Mouse (Mus musculus): ENCODE measurements around the gene Gm20605. TPM values are rescaled to one million over a fixed set of nuclear protein-coding genes. Genes with fewer than 3 reads are reported as not detected.

The Gm20605 gene
- 43.6 and 44.0 TPM in 2 replicates for polyA plus RNA-seq (2012; rRNA removed)

DNA sequence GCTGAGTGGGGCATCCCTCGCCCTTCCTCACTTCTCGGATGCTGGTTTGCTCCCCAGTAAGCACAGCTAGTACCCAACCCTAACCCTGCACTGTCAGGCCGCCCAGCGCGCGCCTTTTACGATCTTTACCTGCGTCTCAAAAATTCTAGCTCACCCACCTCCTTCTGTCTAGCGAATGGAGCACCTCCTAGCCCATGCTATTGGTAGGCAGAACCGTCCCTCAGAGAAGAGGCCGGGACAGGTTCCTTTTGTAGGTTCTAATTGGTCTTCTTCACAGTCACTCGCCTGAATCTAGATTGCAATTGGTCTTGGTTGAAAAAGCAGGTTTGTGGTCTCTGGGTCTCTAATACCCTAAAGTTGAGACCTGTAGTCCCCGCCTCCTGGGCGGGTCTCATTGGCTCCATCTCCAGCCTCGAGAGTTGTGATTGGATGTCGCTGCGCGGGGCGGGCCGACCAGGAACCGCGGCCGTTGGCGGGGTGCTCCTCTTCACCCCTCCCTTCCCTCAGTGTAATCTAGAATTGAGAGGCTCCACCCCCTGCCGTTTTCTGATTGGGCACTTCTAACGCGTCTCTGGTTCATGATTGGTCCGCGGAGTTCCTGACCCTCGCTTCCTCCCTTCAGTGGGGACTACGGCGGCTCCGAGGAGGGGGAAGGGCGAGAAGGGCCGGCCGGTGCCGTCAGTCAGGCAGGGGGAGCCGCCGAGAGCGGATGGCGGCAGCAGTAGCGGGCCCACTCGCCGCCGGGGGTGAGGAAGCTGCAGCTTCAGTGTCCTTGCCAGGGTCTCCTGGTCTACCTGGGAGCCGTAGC lies at the start of gene Gm20605, which contains the start of the genes Fbxo24 and Lrch4:
Gene Gm20605 (plus strand): TSS at position 678 of the 808 bp plus-strand sequence.
Gene Fbxo24 (minus strand): TSS at position 505 of the 808 bp plus-strand sequence.
Gene Lrch4 (plus strand): TSS at position 624 of the 808 bp plus-strand sequence.

DNA sequence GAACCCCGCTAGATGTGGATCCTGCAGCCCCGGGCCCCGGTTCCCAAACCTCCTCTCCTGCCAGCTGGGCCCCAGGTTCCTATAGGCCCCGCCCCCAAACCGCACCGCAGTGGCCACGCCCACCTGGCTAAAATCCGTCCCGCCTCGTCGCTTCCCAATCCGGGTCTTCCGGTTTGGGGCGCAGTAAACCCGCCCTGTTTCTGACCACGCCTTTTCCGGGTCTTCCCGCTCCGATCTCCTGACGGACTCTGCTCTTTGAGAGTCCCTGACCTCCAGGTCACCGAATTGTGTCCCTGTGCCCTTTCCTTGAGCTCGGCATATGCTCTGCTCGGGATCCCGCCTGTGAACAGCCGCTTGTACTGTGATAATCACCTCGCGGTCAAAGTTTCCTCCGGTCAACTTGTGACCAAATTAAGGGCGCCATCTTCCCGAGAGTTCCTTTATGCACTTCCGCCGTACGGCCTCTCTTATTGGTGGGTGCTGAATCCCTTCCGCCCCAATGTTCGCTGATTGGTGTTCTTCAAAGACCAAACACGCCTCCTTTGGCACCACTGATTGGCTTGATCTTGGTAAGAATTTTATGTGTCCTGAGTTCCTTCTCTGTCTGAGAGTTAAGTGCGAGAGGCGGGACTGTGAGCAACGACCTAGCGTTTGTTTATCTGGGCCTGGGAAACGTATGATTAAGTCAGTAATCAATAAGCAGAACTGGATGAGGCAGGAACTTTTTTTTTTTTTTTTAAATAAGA lies 28.2 kb upstream of the Gm20605 start, which contains the start of gene Mospd3:
Gene Mospd3 (minus strand): TSS at position 440 of the 746 bp plus-strand sequence.

DNA sequence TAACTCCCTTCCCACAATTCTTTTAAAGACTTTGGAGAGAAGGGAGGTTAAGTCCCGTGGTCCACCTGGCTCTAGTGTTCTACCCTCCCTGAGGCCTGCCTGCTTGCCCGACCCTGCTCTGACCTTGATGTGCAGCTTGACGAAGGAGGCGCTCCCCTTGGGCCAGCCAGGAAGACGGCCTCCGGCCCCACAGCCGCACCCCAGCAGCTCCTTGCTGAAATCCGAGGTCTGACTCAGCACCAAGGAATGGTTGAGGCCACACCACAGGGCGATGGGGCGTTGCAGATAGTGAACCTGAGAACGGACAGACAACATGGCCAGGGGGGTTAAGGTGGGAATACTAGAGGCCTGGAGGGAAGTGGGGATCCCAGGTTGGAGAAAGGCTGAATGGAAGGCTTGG lies 15.4 kb upstream of the Gm20605 start, which contains the start of gene Pcolce:
Gene Pcolce (minus strand): TSS at position 235 of the 400 bp plus-strand sequence.

DNA sequence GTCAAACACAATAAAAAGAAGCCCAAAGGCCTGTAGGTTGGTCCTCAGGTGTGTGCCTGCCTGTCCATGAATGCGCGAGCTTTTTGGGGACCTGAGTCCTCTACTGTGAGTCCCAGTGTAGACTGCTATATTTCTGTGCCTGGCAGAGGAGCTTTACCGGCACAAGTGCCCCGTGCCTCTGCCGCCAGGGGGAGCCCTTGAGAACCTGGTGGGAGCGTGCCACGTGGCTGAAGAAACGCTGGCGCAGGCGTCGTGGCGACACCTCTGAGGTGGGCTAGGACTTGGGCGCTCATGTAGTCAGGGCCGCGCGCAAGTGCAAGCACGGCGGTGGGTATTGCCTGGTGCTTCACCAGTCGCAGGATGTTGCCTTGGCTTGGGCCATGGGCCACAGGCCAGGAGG lies 12.1 kb downstream of the Gm20605 start, which contains the start of gene Sap25:
Gene Sap25 (plus strand): TSS at position 281 of the 400 bp plus-strand sequence.

DNA sequence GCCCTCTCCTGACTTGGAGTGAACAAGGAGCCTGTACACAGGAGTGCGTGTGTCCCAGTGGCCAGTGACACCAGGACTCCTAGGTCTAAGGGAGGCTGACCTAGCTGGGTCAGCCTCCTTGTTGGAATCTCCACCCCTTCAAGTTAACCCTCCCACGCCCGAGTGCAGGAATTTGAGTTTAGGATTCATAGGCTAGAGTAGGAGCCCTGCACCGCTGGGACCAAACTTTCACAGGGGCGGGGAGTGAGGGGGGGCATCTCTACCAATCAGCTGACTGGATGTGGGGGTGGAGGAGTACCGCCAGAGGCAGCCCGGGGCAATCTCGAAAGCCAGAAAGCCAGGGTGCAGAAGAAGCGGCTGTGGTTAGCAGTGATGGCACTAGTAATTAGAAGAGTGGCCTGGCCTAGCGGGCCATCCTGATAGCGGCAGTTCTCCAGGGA lies 16.7 kb downstream of the Gm20605 start, which contains the start of gene Irs3:
Gene Irs3 (minus strand): TSS at position 63 of the 440 bp plus-strand sequence.

DNA sequence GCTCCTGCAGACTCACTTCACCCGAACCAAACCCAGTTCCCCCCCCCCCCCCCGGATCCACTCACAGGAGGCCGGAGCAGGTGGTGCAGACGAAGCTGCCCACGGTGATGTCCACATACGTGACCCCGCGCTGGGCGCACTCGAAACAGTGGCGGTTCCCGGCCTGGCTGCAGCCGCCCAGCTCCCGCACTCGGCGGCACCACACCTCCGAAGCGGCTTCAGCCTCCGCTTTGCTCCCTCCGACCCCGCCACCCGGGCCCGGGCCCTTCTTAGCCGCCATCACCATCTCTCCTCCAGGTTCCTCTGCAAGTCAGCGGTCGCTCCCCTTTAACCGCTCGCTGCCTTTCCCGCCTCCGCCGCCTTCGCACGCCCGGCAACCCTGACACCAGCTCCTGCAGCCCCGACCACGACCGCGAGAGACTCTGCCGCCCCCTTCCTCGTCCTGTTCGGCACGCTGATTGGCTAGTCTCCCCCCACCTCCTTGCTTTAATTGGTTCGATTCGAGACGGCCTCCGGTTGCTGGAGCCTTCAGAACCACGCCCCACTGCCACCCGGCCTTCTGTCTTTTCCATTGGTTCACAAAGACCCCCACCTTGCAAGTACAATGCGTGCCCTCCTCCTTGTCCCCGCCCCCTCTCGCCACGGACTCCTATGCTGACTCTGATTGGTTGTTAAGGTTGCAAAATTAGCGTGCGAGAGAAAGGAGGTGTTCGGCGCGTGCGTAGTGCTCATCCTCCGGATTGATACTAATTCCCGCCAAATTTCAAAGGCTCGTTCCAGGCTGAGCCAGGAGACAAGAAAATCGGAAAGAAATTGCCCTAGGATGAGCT lies 55.5 kb downstream of the Gm20605 start, which contains the start of gene Agfg2:
Gene Agfg2 (minus strand): TSS at position 433 of the 830 bp plus-strand sequence.

Other genes with a start within 250 kb of the Gm20605 start
- gene Zan, start 152.1 kb upstream of the Gm20605 start, polyA plus RNA-seq (2012; rRNA removed), result 22.4 and 26.3 TPM in 2 replicates
- gene Pop7, start 126.7 kb upstream of the Gm20605 start, polyA plus RNA-seq (2012; rRNA removed), result 40.2 and 51.9 TPM in 2 replicates
- 27.8 and 28.4 TPM in 2 replicates for gene Gigyf1, start 110.6 kb upstream of the Gm20605 start, polyA plus RNA-seq (2012; rRNA removed)
- not detected in 2 replicates for gene Epo, start 95.9 kb upstream of the Gm20605 start, polyA plus RNA-seq (2012; rRNA removed)
- gene Gnb2, start 95.7 kb upstream of the Gm20605 start, polyA plus RNA-seq (2012; rRNA removed), result 1,263 and 1,764 TPM in 2 replicates
- gene Actl6b, start 75.7 kb upstream of the Gm20605 start, polyA plus RNA-seq (2012; rRNA removed), result 1.6 and 2.3 TPM in 2 replicates
- 0.35 and 0.53 TPM in 2 replicates for gene Tfr2, start 59.3 kb upstream of the Gm20605 start, polyA plus RNA-seq (2012; rRNA removed)
- 108 and 115 TPM in 2 replicates for gene Mospd3, start 28.1 kb upstream of the Gm20605 start, polyA plus RNA-seq (2012; rRNA removed)
- gene Pcolce, start 15.4 kb upstream of the Gm20605 start, polyA plus RNA-seq (2012; rRNA removed), result 102 and 105 TPM in 2 replicates
- gene Fbxo24, start 173 bp upstream of the Gm20605 start, polyA plus RNA-seq (2012; rRNA removed), result 0.76 and 0.82 TPM in 2 replicates
- gene Lrch4, start 54 bp upstream of the Gm20605 start, polyA plus RNA-seq (2012; rRNA removed), result 72.8 and 76.5 TPM in 2 replicates
- 130 and 133 TPM in 2 replicates for gene Sap25, start 12.2 kb downstream of the Gm20605 start, polyA plus RNA-seq (2012; rRNA removed)
- 0.99 and 1.6 TPM in 2 replicates for gene Irs3, start 16.5 kb downstream of the Gm20605 start, polyA plus RNA-seq (2012; rRNA removed)
- 30.9 and 51.1 TPM in 2 replicates for gene Agfg2, start 55.6 kb downstream of the Gm20605 start, polyA plus RNA-seq (2012; rRNA removed)
- gene Nyap1, start 112.4 kb downstream of the Gm20605 start, polyA plus RNA-seq (2012; rRNA removed), result 16.7 and 16.8 TPM in 2 replicates
- 172 and 193 TPM in 2 replicates for gene Tsc22d4, start 116.6 kb downstream of the Gm20605 start, polyA plus RNA-seq (2012; rRNA removed)
- 57.8 and 59.4 TPM in 2 replicates for gene Ppp1r35, start 149.7 kb downstream of the Gm20605 start, polyA plus RNA-seq (2012; rRNA removed)
- gene Mepce, start 158.5 kb downstream of the Gm20605 start, polyA plus RNA-seq (2012; rRNA removed), result 33.8 and 34.4 TPM in 2 replicates
- gene Zcwpw1, start 158.6 kb downstream of the Gm20605 start, polyA plus RNA-seq (2012; rRNA removed), result 0.28 and 0.30 TPM in 2 replicates
- gene Pilra, start 207.1 kb downstream of the Gm20605 start, polyA plus RNA-seq (2012; rRNA removed), result 1.3 and 3.1 TPM in 2 replicates
- gene Pilrb1, start 228.9 kb downstream of the Gm20605 start, polyA plus RNA-seq (2012; rRNA removed), result 1.7 and 2.0 TPM in 2 replicates
- gene Pilrb2, start 242.6 kb downstream of the Gm20605 start, polyA plus RNA-seq (2012; rRNA removed), result 2.7 and 2.8 TPM in 2 replicates

All from colon, adult 2 months (tissue).